Mouse (Mus musculus): ENCODE measurements around the gene B4galt5.

- no peak for TF ChIP-seq CTCF (IDR thresholded peaks at IDR 0.05; ENCODE audit: borderline replicate concordance, insufficient read depth, low read depth, low read length)
- TF ChIP-seq POLR2A (IDR thresholded peaks at IDR 0.05; ENCODE audit: borderline replicate concordance, insufficient read depth, low read length): no peak
Observed at GRCm38 (mm10) chr2:167301601-167302000, 47.4 kb downstream of the B4galt5 start.
